Mouse (Mus musculus) cerebellum, adult 2 months (tissue): ENCODE data around the gene Tmem106b. TPM values are rescaled to one million over a fixed set of nuclear protein-coding genes. Genes with fewer than 3 reads are reported as not detected.

Experiments
- DNase-seq, 2 experiments: peaks; one replicate each; pipeline ENCODE4 v3.0.0; 2021
- H3K27ac ChIP-seq: fragments of 200-500 bp; 2 replicates; pipeline ENCODE4 v1.5.1; 2012; ENCODE audit warnings: low read length, control low read depth, inconsistent platforms; ENCODE audit not compliant: insufficient read depth
- H3K27me3 ChIP-seq: fragments of 200-500 bp; 2 replicates; pipeline ENCODE4 v1.6.1; 2012; ENCODE audit warnings: inconsistent platforms, mild to moderate bottlenecking, low read length, moderate library complexity; ENCODE audit not compliant: control insufficient read depth, insufficient read depth
- H3K4me1 ChIP-seq: fragments of 200-500 bp; 2 replicates; pipeline ENCODE4 v1.6.1; 2011; ENCODE audit warnings: low read length; ENCODE audit not compliant: control insufficient read depth, insufficient read depth
- H3K4me3 ChIP-seq: fragments of 200-500 bp; replicated peaks from 2 replicates; pipeline ENCODE3; 2011; ENCODE audit warnings: mild to moderate bottlenecking, low read depth, low read length, control low read depth; ENCODE audit not compliant: insufficient read depth
- CTCF ChIP-seq: fragments of 200-500 bp; IDR thresholded peaks from 2 replicates; pipeline ENCODE4 v1.5.1; 2011; ENCODE audit warnings: low read depth, mild to moderate bottlenecking, control low read depth, low read length, moderate library complexity, borderline replicate concordance; ENCODE audit not compliant: insufficient read depth
- POLR2A ChIP-seq: fragments of 200-500 bp; IDR thresholded peaks from 2 replicates; pipeline ENCODE4 v1.6.1; 2011; ENCODE audit warnings: low read length, control low read depth, borderline replicate concordance; ENCODE audit not compliant: insufficient read depth
- WGBS: fragments of 180-500 bp; shearing (Covaris S2); methylation state at CpG from one replicate; pipeline ENCODE4 v1.1.7; 2018; 5-methylcytosine and 5-hydroxymethylcytosine counted together
- polyA plus RNA-seq: library from polyadenylated mRNA; depleted of rRNA; stranded (reverse); fragments of >200 nt; gene quantifications from 2 replicates; pipeline ENCODE4 v1.2.3, GENCODE M21; 2012; rRNA removed

Tmem106b gene
- polyA plus RNA-seq, 1 experiment: 52.6 TPM

DNA sequence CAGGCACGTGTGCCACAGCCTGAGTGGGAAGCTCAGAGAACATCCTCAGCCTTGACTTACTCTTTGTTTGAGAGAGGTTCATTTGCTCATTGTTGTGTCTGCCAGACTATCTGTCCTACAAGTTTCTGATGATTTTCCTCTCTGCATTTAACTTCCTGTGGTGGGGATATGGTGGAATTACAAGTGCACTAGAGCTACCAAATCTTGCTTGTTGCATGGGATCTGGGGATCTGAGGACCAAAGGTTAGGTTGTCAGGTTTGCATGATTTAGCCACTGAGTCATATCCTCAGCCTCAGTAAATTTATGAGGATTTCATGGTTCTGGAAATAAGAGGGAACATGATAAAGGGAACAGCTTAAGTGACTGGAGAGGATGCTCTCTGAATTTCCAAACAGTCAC, 39.1 kb downstream of the Tmem106b start:
- no peaks in the 10 kb centered on the region for H3K27me3 ChIP-seq
- no peaks in the 10 kb centered on the region for H3K4me1 ChIP-seq
- no peak overlapping the region for H3K27ac ChIP-seq
- WGBS: 90% methylated on average over 1 of the region's 1 CpGs
- H3K4me3 ChIP-seq: no peak overlapping the region
- TF ChIP-seq CTCF (no peak), POLR2A (no peak)
- no peak for DNase-seq

DNA sequence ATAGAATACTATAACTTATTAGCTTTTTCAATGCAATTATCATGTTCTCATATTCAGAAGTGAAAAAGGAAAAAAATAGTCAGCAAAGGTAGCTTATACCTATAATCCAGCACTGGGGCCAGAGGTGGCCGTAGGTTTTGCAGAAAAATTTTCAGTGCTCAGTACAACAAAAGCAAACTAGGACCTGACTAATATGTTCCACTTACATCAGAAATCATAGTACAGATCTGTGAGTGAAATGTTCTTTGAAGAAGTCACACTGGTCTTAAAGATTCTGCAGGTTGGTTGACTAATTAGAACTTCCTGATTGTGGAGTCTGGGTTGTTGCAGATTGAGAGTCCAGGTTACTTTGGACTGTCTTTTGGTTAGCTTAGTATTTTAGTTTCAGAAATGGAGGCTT, 67.7 kb downstream of the Tmem106b start:
- no peak for DNase-seq
- WGBS: 97% methylated on average over 1 of the region's 1 CpGs
- H3K4me3 ChIP-seq: no peak overlapping the region

More for the DNA sequence above, 67.7 kb downstream of the Tmem106b start:
- Histone ChIP-seq H3K27ac (no peak overlapping the region), H3K27me3 (no peaks in the 10 kb centered on the region), H3K4me1 (no peaks in the 10 kb centered on the region; the same call in 1 of the 2 replicates)
- TF ChIP-seq POLR2A (no peak), CTCF (no peak)

Other genes with a start within 250 kb of the Tmem106b start
- 0.79 and 0.89 TPM in 2 replicates for gene Vwde, start 155.2 kb downstream of the Tmem106b start, polyA plus RNA-seq